Mouse (Mus musculus): Measurements from ENCODE around the gene Olfr671.
"Not testable (repeated sequence)": the region's sequence is repeated elsewhere in the genome, so short reads cannot be mapped to it uniquely, and the experiment has no call there.

Olfr671 gene

DNA sequence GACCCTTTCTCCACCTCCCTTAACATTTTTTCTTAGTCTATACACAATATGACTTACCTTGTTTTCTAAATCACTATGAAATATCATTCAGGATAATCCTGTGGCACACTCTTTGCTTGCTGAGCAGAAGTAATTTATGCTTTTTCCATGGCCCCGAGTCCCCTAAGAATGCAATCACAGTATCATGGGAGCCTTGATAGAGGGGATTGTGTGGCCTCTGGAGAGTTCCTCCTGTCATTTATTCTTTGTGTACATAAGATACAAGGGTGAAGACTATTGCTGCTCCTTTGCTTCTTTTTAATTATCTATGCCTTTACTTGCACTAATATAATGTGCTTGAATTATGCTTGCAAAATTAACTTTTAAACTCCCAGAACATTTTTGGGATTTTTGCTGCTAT, at the start of gene Olfr671:
Olfr671 (minus strand) TSS at position 101 of the 400 bp plus-strand sequence.
- DNase-seq (ENCODE audit: extremely low read depth, low read depth, low spot score): no peak

GRCm38 (mm10) chr7:105028360-105028759, 49.4 kb upstream of the Olfr671 start, which contains the start of gene Olfr675:
Gene Olfr675 (minus strand): TSS chr7:105028460.
- no peak for DNase-seq (ENCODE audit: extremely low read depth, low read depth, low spot score)

GRCm38 (mm10) chr7:105022530-105022929, 43.6 kb upstream of the Olfr671 start:
- DNase-seq (ENCODE audit: extremely low read depth, low read depth, low spot score): no peak

GRCm38 (mm10) chr7:105001929-105002328, 23.0 kb upstream of the Olfr671 start, which contains the start of gene Olfr672:
Gene Olfr672 (minus strand): TSS chr7:105002029.
- DNase-seq (ENCODE audit: extremely low read depth, low read depth, low spot score): no peak

- not testable (repeated sequence) for DNase-seq (ENCODE audit: extremely low read depth, low read depth, low spot score)
These were observed 6.4 kb downstream of the Olfr671 start for GRCm38 (mm10) chr7:104972507-104972906.

DNA sequence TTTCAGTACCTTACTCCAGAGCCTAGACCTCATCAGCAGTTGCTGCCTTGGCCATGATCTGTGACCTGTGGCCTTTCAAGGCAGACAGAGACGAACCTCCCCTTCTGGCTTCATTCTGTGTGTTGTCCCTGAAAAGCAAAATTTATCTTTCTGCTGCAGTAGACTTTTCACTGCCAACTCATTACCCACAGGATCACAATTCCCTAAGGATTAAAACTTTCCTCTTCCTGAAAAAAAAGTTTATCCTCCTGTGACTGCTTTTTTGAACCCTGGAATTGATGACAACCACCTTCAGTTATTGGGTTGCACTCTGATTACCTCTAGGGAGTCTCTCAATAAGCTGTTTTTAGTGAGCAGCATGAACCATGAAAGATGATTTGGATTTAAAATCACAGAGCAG, 16.4 kb downstream of the Olfr671 start, which contains the start of gene Olfr670:
Olfr670 (minus strand) TSS at position 101 of the 400 bp plus-strand sequence.
- DNase-seq (ENCODE audit: extremely low read depth, low read depth, low spot score): no peak

DNA sequence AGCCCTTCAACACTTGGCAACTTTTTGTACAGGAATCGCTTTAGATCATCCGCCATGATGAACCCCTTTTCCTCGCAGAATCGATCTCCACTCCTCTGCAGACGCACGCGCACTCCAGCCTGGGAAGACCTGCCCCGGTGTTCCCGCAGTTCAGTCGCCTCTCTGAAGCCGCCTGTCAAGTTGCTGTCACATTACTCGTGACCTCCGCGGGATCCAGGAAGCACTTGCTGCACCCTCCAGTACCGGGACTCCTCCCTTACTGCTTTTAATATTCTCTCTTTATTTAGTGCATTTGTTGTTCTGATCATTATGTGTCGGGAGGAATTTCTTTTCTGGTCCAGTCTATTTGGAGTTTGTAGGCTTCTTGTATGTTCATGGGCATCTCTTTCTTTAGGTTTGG, 28.7 kb downstream of the Olfr671 start:
- DNase-seq (ENCODE audit: extremely low read depth, low read depth, low spot score): not testable (repeated sequence)

DNA sequence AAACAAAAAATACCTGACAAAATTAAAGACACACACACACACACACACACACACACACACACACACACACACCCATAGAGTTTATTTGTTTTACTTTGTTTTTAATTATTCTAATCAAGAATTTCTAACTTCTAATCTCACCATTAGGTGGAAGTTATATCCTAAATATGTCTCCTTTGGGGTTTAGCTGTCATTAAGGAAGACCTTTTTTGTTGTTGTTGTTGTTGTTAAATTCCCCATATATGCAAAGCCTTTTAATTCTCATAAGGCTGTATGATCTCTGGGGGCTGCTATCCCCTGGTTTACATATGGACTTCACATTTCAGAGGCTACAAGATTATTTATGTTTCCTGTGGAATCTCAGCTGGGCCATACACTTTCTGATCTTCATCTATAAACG, 45.0 kb downstream of the Olfr671 start, which contains the start of gene Olfr669:
Olfr669 (plus strand) TSS at position 301 of the 400 bp plus-strand sequence.
- DNase-seq (ENCODE audit: extremely low read depth, low read depth, low spot score): no peak

DNA sequence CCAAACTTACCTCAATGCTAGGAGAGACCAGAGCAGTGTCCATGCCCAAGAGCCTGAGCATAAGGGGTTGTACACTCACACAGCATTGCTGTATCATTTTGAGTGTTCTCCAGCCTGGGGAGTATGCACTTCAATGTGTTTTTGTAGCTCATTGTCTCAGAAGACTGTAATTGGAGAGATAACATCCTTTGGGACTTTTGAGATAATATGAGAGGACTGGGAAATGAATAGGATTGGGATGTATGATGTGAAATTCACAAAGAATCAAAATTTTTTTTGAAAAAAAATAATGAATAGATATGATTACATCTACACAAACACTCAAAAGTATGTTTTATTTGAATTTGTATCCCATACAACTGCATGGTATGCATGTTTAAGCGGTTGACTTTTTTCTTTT, 51.0 kb downstream of the Olfr671 start, which contains the start of gene Olfr668:
Olfr668 (minus strand) TSS at position 101 of the 400 bp plus-strand sequence.
- DNase-seq (ENCODE audit: extremely low read depth, low read depth, low spot score): no peak
